Mouse (Mus musculus) lung, adult 2 months (tissue): ENCODE data around the gene Fam174a. TPM values are rescaled to one million over a fixed set of nuclear protein-coding genes. Genes with fewer than 3 reads are reported as not detected.

Source experiments
- DNase-seq: peaks from one replicate; pipeline ENCODE4 v3.0.0; 2022
- H3K4me1 ChIP-seq: fragments of 200-500 bp; 2 replicates; pipeline ENCODE4 v1.6.1; 2011; ENCODE audit warnings: low read length; ENCODE audit not compliant: control insufficient read depth, insufficient read depth
- H3K4me3 ChIP-seq: fragments of 200-500 bp; replicated peaks from 2 replicates; pipeline ENCODE3; 2011; ENCODE audit warnings: low read depth, mild to moderate bottlenecking, control low read depth, low read length; ENCODE audit errors: extremely low read depth
- CTCF ChIP-seq: fragments of 200-500 bp; IDR thresholded peaks from 2 replicates; pipeline ENCODE4 v1.5.1; 2011; ENCODE audit warnings: mild to moderate bottlenecking, low read length, control low read depth; ENCODE audit not compliant: insufficient read depth
- POLR2A ChIP-seq: fragments of 200-500 bp; IDR thresholded peaks from 2 replicates; pipeline ENCODE4 v1.6.1; 2011; ENCODE audit warnings: low read depth, mild to moderate bottlenecking, control low read depth, low read length, borderline replicate concordance; ENCODE audit errors: extremely low read depth
- WGBS: fragments of 180-500 bp; shearing (Covaris S2); methylation state at CpG from one replicate; pipeline ENCODE4 v1.1.7; 2018; 5-methylcytosine and 5-hydroxymethylcytosine counted together
- polyA plus RNA-seq: library from polyadenylated mRNA; depleted of rRNA; stranded (reverse); fragments of >200 nt; gene quantifications from 2 replicates; pipeline ENCODE4 v1.2.3, GENCODE M21; 2012

Gene Fam174a
- polyA plus RNA-seq, 1 experiment: 27.6 TPM

- Histone ChIP-seq H3K4me3 (no peak overlapping the region), H3K4me1 (no peaks in the 10 kb centered on the region)
- DNase-seq: no peak
- no peak for TF ChIP-seq CTCF
- no peak for TF ChIP-seq POLR2A
Measured at GRCm38 (mm10) chr1:95339618-95340017, 26.2 kb downstream of the Fam174a start.

DNA sequence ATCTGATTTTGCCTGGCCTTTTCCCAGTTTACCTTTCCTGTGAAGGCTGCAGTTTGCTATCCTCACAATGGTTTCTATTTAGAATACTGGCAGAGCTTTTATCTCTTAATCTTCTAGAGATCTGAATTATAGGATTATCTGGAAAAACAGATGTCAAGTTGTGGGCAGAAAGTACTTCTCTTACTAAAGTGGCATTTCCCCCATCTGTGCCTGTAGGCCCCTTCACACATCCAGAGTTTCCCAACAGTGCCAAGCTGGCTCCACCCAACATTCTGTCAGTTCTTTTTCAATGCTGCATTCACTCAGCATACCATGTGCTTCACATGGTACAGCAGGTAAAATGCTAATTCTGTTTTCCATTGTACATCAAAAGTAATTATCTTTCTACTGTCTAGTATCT is 28.8 kb downstream of the Fam174a start:
- DNase-seq: no peak
- Histone ChIP-seq H3K4me3 (no peak overlapping the region), H3K4me1 (no peaks in the 10 kb centered on the region)
- TF ChIP-seq POLR2A: no peak
- TF ChIP-seq CTCF: no peak

DNA sequence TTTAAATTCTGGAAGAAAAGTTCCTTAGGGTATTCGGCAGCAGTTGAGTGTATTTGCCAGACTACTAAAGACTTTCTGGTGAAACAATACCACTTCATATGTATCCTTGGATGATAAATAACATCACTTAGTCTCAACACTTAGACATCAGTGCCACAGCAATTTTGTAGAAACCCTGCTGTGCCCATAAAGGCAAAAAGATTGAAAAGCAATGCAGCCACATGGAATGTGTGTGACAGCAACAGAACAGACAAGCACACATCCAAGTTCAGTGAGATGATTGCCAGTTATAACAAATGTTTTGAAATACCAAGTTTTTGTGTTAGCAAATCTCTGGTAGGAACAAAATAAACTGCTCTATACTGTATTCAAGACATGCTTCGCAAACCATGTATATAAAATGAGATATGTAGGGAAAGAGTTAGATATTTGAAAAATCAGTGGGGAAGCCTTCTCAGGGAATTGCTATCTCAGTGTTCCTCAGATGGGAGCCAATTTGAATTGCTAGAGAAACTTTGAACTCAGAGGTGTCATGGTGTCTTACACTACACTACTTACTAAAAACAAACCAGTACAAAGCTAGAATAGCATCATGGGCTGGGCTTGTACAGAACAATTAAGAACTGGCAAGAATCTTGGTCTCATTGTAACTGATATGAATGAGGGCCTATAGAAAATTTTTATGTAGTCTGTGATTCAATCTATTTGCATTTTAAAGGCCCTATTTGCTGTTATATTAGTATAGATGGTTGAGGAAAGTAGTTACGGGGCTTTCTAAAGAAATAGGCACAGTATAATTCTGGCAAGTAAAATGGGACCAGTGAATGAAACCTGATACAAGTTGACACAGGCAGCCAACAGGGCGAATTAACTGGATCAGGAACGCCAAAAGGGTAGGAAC is 30.4 kb downstream of the Fam174a start:
- 86% methylated on average over 5 of the region's 5 CpGs for WGBS
- TF ChIP-seq POLR2A (no peak), CTCF (no peak)
- H3K4me1 ChIP-seq: no peaks in the 10 kb centered on the region

DNA sequence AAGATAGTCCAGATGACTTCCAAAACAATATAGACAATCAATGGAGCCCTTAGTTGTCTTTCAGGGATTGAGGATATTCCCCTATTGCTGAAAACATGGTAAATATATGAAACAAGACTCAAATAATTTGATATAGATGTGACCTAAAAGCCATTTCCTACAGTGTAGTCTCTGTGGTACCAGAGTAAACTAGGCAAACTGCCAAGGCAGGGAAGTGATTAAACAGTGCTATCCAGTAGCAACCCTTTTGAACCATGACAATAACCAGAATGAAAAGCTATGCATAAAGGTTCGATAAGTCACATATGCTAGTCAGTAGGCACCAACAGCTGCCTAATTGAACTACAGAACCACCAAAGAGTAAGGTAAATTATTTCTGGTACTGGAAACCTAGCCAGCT is 40.7 kb downstream of the Fam174a start:
- TF ChIP-seq POLR2A: no peak
- TF ChIP-seq CTCF: no peak
- whole genome bisulfite sequencing: 54% methylated on average over 1 of the region's 1 CpGs
- no peak for DNase-seq
- H3K4me1 ChIP-seq: no peaks in the 10 kb centered on the region
- no peak overlapping the region for H3K4me3 ChIP-seq

More for the DNA sequence above, 30.4 kb downstream of the Fam174a start:
- no peak overlapping the region for H3K4me3 ChIP-seq
- DNase-seq: no peak

- no peaks in the 10 kb centered on the region for H3K4me1 ChIP-seq
- TF ChIP-seq CTCF: no peak
- TF ChIP-seq POLR2A: no peak
- no peak for DNase-seq
- WGBS: 48% methylated on average over 4 of the region's 4 CpGs
- no peak overlapping the region for H3K4me3 ChIP-seq
Measured at GRCm38 (mm10) chr1:95356904-95357303, 43.5 kb downstream of the Fam174a start.

- WGBS: 83% methylated on average over 2 of the region's 2 CpGs
- H3K4me3 ChIP-seq: no peak overlapping the region
- DNase-seq: no peak
- H3K4me1 ChIP-seq: no peaks in the 10 kb centered on the region
- no peak for TF ChIP-seq POLR2A
- TF ChIP-seq CTCF: no peak
Measured at GRCm38 (mm10) chr1:95363692-95364091, 50.3 kb downstream of the Fam174a start.

- no peaks in the 10 kb centered on the region for H3K4me1 ChIP-seq
- WGBS: 72% methylated on average over 4 of the region's 4 CpGs
- DNase-seq: no peak
- no peak overlapping the region for H3K4me3 ChIP-seq
- no peak for TF ChIP-seq POLR2A
Measured at GRCm38 (mm10) chr1:95366616-95367373, 53.4 kb downstream of the Fam174a start.

GRCm38 (mm10) chr1:95367748-95368147 is 54.3 kb downstream of the Fam174a start:
- H3K4me1 ChIP-seq: no peaks in the 10 kb centered on the region
- WGBS: 91% methylated on average over 4 of the region's 4 CpGs
- no peak overlapping the region for H3K4me3 ChIP-seq
- TF ChIP-seq CTCF (no peak), POLR2A (no peak)
- DNase-seq: no peak

DNA sequence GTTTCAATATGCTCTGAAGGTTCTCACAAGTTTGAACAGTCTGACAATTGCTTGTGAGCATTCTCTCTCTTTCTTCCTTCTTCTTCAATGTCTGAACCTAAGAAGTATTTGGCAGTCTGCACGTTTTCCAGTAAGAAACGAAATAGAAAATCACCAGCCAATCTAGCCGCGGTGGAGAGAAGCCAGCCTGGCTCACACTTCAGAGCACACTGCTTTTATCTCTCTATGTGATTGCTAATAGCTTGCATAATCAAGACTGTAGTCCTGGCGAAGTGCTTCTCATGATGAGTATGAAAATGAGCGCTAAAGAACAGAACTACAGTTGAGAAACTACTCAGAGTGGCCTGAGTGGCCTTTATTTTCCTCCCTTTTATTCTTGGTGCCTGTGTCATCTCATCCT is 62.0 kb downstream of the Fam174a start:
- TF ChIP-seq CTCF (no peak), POLR2A (no peak)
- no peak overlapping the region for H3K4me3 ChIP-seq
- H3K4me1 ChIP-seq: no peaks in the 10 kb centered on the region
- WGBS: 54% methylated on average over 6 of the region's 6 CpGs
- no peak for DNase-seq
